Mouse (Mus musculus): ENCODE data around the gene Dap3.
"Not testable (repeated sequence)": the region's sequence is repeated elsewhere in the genome, so short reads cannot be mapped to it uniquely, and the experiment has no call there.

Dap3 gene

DNA sequence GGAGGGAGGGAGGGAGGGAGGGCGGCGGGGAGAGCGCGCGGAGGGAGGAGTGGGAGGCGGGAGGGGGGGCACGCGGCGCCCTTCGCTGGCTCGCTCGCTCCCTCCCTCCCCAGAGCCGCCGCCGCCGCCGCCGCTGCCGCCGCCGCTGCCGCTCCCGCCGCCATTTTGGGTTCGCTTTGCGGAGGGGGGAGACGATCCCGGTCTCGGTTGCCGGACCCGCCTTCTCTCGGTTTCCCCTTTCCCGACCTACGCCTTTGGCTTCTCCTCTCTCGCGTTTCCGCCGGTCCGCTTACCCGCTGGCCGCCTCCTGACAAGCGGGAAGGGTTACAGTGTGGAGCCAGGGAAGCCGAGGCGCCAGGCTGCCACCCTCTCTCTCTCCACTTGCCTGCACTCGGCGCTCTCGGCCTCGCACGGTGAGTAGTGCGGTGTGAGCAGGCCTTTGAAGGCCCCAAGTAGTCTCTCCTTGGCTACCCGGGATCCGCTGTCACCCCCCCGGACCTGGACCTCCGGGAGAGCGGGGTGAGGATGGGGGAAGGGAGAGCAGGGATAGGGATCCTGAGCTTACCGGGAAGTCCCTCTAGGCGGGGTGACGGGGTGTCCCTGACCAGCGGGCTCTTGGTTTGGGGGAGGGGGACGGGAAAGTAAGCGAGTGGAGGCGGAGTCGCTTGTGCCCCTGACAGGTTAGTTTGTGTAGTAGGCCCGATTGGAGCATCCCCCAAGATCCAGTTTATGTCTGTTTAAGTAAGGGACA lies at the start of gene Dap3, which contains the start of gene Ash1l:
TSS of gene Dap3 (minus strand) at position 606 of the 751 bp plus-strand sequence.
TSS of gene Ash1l (plus strand) at position 47 of the 751 bp plus-strand sequence.
- DNase-seq (ENCODE audit: low read depth) = peak; percentile 91

DNA sequence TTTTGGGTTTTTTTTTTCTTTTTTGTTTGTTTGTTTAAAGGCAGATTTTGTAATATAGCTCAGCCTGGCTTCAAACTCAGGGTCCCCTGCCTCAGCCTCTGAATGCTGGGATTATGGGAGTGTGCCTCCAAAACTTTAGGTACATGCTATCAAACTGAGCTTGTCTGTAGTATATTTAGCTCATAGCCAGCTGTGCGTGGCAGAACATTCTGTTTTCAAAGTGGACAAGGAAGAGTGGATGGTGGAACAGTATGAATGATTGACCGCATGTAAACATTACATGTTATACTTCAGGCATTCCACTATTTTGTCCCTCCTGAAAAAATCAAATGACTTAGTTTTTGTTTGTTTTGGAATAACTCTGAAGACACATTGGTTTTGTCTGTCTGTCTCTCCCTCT lies 41.8 kb upstream of the Dap3 start:
- no peak for DNase-seq (ENCODE audit: low read depth)

DNA sequence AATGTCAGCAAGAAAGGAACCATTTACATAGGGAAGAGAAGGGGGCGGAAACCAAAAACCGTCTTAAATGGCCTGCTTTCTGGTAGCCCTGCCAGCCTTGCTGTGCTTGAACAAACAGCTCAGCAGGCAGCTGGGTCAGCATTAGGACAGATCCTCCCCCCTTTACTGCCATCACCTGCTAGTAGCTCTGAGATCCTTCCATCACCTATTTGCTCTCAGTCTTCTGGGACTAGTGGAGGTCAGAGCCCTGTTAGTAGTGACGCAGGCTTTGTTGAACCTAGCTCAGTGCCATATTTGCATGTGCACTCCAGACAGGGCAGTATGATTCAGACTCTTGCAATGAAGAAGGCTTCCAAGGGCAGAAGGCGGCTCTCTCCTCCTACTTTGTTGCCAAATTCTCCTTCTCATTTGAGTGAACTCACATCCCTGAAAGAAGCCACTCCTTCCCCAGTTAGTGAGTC lies 33.0 kb upstream of the Dap3 start:
- no peak for DNase-seq (ENCODE audit: low read depth)

DNA sequence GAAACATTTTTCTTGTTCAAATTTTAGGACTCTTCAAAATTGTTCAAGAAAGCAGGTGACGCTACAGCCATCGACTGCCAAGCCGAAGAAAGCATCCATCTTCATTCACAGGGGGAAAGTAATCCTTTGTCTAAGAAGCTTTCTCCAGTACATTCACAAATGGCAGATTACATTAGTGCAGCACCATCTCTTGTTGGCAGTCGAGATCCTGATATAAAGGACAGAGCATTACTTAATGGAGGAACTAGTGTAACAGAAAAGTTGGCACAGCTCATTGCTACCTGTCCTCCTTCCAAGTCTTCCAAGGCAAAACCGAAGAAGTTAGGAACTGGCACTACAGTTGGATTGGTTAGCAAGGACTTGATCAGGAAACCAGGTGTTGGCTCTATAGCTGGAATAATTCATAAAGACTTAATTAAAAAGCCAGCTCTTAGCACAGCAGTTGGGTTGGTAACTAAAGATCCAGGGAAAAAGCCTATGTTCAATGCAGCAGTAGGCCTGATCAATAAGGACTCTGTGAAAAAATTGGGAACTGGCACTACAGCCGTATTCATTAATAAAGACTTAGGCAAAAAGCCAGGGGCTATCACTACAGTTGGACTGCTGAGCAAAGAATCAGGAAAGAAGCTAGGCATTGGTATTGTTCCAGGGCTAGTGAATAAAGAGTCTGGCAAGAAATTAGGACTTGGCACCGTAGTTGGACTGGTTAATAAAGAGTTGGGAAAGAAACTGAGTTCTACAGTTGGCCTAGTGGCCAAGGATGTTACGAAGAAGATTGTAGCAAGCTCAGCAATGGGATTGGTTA lies 30.4 kb upstream of the Dap3 start:
- DNase-seq (ENCODE audit: low read depth) = no peak

DNA sequence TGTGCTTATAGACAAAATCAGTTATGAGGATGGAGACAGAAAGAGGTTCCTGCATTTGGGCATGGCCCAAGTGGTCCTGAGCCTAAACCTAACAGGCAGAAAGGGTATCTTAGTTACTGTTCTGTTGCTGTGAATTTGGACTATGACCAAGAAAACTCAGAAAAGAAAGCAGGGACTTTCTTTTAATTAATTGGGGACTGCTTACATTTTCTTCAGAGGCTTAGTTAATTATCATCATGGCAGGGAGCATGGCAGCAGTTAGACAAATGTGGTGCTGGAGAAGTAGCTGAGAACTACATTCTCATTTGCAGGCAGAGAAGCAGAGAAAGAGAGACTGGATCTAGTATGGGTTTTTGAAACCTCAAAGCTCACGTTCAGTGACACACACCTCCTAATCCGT lies 24.0 kb upstream of the Dap3 start:
- no peak for DNase-seq (ENCODE audit: low read depth)

DNA sequence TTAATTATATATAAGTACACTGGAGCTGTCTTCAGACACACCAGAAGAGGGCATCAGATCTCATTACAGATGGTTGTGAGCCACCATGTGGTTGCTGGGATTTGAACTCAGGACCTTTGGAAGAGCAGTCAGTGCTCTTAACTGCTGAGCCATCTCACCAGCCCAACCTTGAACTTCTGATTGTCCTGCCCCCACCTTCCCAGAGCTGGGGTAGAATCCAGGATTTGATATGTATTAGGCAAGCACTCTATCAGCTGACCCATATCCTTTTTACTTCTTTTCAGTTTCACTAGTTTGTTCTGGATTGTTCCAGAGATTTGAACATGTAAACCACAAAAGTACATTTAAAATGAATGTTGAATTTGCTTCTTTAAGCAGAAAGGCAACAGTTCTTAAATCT lies 12.2 kb upstream of the Dap3 start:
- not testable (repeated sequence) for DNase-seq (ENCODE audit: low read depth)

DNA sequence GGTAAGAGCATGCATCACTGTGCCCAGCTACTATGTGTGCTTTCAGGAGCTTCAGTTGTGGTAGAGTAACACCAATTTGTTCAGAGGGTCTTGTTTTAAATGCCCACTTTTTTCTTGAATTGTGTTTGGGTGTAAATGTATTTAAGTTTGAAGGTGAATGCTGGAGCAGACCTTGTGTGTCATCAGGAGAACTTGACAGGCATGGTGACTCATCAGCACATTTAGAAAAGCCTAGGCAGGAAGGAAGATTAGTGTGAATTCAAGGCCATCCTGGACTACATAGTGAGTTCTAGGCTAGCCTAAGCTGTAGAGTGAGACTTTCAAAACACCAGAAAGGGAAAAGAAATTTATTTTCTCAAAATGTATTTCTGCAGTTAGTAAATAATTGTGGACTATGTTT lies 2.8 kb upstream of the Dap3 start:
- no peak for DNase-seq (ENCODE audit: low read depth)

DNA sequence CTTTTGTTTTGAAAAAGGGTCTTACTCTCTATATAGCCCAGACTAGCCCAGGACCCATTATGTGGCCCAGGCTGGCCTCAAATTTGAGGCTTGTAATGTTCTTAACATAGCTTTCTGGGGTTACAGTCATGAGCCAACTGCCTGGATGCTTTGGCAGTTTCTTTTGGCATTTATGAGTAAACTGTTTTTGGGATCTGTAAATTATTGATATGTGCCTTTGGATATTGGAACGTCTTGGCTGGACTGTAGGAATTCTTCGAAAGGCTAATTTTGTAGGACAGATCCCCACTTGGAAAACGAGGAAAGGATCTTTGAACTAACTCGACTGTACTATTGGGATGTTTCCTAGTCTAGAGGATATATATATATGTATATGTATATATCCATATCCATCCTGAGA lies 2.3 kb upstream of the Dap3 start:
- DNase-seq (ENCODE audit: low read depth) = no peak

DNA sequence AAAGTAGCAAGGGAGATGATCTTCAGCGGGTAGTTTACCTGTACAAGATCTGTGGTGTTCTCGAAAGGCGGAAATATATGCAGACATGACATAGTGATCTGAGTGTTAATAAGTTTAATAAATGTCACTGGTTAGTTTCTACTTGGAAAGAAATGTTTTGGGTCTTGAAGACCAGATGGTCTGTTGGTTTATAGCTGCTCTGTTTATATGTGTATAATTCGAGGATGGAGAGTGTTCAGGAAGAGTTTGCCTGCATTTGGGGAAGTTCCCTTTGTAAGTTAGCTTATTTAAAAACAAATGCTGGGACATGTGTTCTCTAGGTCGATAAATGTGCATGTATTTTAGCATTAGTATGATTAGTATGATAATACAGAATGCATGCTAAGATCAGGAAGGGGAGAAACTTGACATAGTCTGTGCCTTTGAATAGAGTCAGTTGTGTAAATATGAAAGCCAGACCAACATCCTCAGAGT lies 383 bp upstream of the Dap3 start:
- DNase-seq (ENCODE audit: low read depth) = no peak

DNA sequence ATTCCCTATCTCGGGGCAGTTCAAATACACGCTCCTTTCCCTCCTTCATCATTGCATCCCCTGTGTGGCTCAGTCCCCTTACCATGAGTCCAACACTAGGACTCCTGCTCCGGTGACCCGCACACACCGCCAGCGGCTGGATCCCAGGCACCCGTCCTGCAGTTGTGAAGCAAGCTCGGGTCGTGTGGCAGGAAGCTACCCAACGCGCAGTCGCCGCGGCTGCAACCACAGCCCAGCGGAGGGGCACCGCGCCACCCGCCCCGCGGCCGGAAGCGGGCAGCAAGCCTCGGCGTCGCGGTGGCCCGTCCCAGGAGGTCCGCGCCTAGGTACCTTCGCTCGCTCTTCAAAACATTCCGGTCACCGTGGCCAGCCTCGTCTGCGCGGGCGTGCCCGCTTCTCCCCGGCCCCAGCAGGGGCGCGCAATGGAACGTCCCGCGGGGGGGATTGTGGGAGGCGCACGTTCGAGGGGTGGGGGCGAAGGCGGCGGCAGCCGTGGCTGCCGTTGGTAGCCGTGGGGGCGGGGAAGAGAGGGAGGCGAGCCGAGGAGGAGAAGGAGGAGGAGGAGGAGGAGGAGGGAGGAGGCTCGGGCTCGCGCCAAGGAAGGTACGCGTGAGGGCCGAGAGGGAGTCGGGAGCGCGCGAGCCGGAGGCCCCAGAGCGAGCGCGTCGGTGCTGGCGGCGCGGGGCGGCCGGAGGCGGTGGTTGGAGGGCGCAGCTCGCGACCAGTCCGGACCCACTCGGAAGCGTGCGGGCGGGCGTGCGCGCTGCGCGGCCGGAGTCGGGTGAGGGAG lies 1.0 kb downstream of the Dap3 start:
- peak; percentile 91 for DNase-seq (ENCODE audit: low read depth)

DNA sequence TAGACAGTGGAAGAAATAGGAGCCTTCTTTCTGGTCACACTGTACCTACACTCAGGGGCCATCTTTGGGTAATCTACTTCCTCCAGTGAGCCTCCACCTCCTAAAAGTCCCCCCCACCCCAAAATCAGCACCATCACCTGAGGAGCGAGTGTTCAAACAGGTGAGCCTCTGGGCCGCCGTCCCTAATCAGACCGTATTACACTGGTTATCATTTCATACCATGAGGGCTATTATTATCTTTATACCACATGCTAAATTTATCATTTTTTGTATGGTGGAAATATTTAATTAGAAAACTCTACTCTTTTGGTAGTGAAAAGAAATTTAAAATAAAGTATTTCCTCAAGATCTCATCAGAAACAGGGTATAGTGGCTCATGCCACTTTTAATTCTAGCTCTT lies 6.9 kb downstream of the Dap3 start:
- no peak for DNase-seq (ENCODE audit: low read depth)

DNA sequence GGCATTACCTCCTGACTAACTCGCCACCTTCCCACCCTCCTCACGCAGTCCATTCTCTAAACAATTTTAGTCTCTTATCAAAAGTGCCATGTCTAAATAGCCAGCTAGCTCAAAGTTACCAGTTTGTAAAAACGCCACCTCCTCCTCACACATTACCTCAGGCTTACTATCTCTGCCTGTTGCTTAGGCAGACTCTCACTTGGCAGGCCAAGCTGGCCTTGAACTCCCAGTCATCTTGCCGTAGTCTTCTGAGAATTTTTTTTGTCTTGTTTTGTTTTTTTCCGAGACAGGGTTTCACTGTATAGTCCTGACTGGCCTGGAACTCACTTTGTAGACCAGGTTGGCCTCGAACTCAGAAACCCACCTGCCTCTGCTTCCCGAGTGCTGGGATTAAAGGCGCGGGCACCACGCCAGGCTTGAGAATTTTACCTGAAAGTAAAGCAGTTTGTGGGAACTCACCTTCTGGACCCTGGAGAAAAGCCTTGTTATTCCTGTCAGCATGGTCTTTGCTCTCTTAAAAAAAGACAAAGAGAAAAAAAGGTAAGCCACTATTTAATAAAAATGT lies 8.6 kb downstream of the Dap3 start:
- no peak for DNase-seq (ENCODE audit: low read depth)

DNA sequence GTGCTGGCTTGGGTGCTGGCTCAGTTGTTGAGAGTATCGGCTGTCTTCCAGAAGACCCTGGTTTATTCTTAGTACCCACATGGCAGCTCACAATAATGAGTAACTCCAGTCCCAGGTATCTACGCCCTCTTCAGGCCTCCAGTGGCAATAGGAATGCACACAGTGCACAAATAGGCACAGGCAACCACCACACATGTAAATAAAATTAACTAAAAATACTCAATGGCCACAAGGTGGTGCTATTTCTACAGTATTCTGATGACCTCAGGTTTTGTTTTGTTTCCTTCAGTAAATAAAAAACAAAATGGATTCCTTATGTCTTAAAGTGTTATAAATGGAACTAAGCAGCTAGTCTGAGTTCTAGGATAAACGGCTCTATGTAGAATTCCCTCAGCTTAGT lies 11.2 kb downstream of the Dap3 start:
- DNase-seq (ENCODE audit: low read depth) = peak; percentile 84

DNA sequence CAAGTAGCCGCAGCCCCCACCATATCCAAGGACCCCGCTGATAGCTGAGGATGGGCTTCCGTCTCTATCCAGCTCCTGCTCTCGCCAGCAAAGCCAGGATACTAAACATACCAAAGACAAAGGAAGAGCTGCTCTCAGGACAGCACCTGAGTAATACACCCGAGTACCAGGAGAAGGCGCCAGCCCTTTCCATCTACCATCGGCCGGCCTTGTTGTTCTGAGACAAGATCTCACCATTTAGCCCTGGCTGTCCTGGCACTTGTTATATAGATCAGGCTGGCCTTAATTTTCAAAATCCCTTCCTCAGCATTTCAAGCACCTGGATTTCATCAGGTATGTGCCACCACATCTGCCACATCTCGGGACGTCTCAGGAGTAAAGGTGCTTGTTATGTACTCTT lies 11.9 kb downstream of the Dap3 start:
- no peak for DNase-seq (ENCODE audit: low read depth)

DNA sequence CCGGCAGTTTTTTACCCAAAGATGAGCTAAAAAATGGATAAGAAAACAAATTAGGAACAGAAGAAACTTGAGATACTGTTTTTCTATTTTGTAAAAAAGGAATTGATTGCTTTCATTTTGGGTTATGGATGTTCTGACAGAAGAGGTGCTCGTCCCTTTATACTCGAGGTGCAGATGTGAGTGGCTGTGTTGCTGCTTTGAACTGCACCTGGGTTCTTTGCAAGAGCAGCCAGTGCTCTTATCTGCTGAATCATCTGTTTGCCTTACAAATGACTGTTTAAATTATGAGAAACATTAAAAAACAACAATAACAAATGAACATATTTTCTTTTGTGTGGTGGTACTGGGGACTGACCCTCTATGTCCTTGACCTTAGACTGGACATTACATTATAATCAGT lies 21.5 kb downstream of the Dap3 start:
- no peak for DNase-seq (ENCODE audit: low read depth)

DNA sequence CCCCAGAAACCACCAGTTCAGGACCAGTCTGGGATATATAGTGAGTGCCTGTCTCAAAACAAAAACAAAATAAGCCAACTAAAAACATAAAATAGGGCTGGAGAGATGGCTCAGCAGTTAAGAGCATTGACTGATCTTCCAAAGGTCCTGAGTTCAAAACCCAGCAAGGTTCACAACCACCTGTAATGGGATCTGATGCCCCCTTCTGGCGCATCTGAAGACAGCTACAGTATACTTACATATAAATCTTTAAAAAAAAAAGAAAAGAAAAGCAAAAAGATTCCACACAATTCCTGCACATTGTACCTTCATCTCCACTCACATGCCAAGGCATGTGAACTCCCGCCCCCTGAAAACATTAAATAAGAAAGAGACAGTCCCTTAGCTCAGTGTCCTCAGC lies 25.3 kb downstream of the Dap3 start:
- DNase-seq (ENCODE audit: low read depth) = peak; percentile 23

DNA sequence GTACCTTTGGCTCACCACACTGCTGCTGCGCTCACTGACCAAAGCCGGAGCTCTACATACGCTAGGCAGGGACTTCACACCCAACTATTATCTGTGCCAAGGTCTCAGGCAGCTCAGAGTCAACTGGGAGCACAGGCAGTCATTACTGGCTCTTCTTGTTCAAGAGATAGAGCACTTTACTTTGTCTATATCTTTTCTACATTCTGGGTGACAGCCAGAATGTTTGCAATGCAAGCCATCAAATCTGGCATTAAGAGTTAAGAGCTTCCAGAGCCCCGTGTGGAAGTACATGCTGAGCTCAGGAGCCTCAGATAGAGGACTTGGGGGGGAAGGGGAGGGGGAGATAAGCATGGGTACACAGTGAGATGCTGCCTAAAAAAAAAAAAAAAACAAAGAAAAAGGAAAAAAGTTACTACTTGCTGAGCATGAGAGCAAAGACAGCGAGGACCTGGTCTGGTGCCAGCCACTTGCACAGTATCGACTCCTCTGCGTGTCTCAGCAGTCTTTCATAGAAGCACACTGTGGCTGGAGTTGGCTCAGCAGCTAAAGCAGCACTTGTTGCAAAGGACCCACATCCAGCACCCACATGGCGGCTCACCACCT lies 26.9 kb downstream of the Dap3 start:
- no peak for DNase-seq (ENCODE audit: low read depth)

DNA sequence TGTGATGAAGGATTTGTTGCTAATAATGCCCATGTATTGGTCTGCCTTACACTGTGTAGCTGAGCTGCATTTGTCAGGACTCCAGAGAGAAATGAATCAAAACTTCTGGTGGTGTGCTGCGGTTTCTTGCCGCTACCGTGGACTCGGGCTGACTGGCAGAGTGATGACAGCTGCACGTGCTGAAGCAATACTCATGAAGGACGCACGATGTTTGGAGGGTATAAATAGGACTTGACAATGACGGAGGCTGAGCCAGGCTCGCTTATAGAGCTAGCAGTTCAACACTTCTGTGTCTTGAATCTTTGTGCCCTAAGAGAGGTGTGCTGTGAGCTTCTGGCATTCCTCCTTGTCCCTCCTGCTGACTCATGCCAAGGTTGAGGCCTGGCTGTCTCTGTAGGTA lies 29.6 kb downstream of the Dap3 start:
- no peak for DNase-seq (ENCODE audit: low read depth)

DNA sequence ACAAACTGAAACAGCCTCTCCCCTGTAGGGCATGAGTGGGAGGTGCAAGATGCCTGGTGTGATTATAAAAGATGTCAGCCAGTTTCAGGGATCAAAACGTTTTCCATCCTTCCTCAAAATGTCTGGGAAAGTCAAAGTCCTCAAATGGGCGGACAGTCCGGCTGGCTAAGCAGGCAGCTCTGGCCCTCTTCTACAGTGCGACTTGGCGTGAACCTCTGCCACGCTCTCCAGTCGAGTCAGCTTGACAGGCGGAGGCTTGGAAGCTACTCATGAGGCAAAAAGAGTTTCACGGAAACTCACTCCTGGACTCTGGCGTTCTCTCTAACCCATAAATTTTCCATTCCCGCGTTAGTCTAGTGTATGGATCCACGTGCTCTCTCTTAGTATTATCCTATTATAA lies 32.0 kb downstream of the Dap3 start:
- DNase-seq (ENCODE audit: low read depth) = no peak

DNA sequence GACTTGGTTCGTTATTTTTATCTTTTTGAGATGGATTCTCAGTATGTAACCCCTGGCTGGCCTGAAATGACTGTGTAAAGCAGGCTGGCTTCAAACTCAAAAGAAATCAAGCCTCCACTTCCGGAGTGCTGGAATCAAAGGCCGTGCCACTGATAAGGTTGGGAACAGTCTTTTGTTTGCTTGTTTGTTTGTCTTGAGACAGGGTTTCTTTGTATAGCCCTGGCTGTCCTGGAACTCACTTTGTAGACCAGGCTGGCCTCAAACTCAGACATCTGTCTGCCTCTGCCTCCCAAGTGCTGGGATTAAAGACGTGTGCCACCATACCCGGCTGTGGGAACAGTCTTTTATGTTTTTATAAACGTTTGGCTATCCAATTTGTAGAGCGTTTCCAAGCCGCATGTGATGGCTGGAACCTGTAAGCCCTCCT lies 36.6 kb downstream of the Dap3 start:
- DNase-seq (ENCODE audit: low read depth) = no peak

DNA sequence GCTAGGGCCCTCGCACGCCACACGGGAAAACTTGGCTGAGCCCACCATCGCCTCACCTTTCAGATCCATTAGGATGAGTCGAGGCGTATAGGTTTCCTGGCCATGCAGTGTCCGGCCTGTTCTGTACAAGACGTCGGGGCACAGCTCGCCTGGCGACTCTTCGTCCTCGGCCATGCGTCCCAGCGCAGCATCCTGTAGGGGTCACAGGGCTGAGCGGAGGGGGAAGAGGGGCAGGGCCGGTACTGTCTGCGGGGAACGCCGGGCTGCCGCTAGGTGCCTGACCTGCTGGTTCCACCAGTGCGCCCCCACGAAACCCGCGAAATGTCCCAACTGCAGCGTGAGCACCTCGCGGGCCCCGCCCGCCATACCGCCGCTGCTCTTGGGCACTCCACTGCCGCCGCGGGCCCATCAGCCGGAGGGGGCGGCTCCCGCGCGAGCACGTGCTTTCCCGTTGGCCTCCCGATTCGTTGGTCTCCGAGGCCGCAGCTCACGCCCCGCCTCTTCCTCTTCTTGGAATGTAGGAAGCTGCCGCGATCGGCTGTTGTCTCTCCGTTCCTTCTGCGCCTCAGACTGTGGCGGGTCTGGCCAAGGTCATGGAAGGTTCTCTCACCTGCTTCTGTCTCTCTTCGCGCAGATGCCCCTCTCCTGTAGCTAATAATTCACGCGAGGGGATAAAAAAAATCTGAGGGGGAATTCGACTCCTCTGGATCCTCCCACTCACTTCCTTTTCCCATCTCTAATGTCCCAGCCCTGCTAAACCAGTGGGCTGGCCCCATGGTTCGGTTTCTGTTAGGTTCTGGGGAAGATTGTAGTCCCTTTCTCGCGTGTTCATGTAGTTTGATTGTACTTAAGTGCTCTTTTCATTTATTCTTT lies 37.2 kb downstream of the Dap3 start, which contains the start of gene Msto1:
TSS of gene Msto1 (minus strand) at position 489 of the 873 bp plus-strand sequence.
- peak; percentile 96 for DNase-seq (ENCODE audit: low read depth)
